Mouse (Mus musculus) inflammation-experienced regulatory T-cells, adult 6 months (primary cell): ENCODE data around the gene Alkbh6. TPM values are rescaled to one million over a fixed set of nuclear protein-coding genes. Genes with fewer than 3 reads are reported as not detected.

Experiments used
- ATAC-seq: one replicate; pipeline ENCODE4 v1.8.0; 2017
- polyA plus RNA-seq, 3 experiments: library from polyadenylated mRNA; unstranded; fragments of 100-300 nt; shearing (Covaris generic); gene quantifications; one replicate each; pipeline ENCODE4 v1.2.1; 2017

Gene Alkbh6
- polyA plus RNA-seq = 100 to 1,000 TPM in 2 of 3 experiments, 10 to 100 TPM in 1; 69.8 to 178 (median 155) TPM

DNA sequence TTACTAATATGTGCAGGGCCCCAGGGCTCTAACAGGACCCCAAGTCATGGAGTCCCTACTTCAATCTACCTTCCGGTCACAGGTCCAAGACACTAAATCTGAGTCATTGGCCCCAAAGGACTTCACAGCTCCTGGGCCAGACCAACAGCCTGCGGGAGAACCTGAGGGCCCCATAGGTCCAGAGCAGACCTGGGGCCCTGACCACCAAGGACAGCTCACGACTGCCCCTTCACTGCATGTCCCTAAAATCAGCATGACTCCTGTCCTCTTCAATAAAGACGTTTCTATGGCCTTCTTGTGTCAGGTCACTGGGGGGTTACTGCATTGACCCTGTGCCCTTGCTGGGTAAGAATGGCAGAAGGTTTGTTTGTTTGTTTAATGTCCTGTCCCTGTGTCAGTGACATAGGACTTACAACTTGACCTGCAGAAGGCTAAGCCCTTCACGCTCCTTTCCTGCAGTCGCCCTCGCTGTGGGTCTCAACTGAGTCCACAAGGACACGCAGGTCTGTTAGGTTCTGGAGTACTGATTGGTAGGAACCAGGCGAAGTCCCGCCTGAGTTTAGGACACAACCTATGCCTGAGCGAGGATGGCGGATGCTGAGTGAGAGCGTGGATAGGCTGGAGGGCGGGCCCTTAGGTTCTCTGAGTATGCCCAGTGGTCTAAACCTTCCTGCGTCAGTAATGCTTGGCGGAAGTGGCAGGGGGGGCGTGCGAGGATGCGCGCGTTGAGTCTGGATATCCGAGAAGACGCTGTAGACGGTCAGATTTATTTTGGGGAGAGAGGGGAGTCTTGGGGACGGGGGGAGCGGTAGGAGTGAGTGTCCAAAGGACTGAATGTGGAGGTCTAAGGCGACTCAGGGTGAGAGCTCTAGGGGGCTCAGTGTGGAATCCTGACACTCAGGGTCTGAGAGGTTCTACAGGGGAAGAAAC is at the start of gene Alkbh6:
Gene Alkbh6 (plus strand): TSS at position 642 of the 930 bp plus-strand sequence.
- ATAC-seq = peak; percentile 100

DNA sequence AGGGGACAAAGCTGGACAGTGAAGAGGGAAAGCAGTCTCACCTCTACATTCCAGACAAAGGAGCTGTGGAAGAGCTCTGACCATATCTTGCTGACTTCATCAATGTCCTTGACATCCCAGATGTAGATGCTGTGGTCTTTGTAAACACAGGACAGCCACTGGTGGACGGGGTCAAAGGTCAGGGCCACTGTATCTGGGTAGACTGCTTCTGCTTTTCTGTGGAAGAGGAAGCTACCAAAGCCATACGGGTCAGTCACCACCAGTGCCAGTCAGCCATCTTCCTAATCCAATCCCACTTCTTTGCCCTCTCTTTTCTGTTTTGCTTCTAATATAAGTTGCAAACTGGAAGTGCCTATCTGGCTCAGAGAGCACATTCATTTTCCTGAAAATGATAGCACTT is 43.5 kb upstream of the Alkbh6 start:
- no peak for ATAC-seq

GRCm38 (mm10) chr7:30265531-30265930 is 43.0 kb upstream of the Alkbh6 start:
- no peak for ATAC-seq

GRCm38 (mm10) chr7:30265935-30266334 is 42.6 kb upstream of the Alkbh6 start:
- ATAC-seq = no peak

DNA sequence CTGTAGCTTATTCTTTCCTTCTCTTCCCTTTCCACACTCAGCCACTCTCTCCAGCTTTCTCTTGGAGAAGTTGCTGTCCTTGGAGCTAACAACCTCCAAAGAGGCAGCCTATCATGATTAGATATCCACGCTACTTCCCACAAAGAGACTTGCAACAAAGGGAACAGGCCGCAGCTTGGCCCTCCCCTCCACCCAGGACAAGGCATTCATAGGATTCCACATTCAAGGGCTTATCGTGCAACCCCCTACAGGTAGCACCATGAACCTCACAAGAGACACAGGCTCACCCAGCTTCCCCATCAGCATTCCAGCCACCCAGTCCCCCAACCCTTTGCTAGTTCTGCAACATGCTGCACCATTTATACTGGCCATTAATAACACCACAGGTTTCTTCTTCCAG is 41.7 kb upstream of the Alkbh6 start:
- no peak for ATAC-seq

DNA sequence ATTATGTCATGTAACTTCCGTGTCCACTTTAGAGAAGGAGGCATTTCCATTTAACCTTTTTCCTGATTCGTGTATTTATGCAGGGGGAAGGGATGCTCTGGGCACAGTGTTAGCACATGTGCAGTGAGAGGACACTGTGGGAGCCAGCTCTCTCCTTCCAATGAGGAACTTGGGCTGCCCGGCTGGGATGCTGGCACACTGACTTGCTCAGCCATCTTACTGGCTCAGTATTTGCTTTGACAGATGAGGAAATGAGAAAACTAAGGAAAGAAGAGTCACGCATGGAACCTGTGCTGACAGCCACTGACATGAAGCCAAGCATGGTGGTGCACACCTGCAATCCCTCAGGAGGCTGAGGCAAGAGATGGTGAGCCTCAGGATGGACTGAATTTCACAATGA is 38.9 kb upstream of the Alkbh6 start:
- ATAC-seq = no peak

DNA sequence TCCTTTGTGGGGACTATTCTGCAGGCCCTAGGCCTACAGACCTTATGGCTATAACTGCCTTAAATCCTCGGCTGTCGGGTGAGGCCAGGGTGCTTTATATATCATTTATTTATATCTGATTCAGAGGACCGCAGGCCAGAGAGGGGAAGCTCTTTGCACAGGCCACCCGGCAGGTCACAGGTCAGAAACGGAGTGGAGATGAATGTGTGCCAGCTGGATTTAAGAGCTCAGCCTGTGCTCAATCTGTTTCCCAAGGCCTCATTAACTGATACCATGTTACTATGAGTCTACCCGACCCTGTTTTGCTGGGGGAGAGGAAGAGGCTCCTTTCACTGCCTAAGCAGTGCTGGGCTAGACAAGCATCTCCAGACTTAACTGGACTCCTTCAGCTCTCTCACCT is 34.1 kb upstream of the Alkbh6 start:
- ATAC-seq = no peak

GRCm38 (mm10) chr7:30278911-30279310 is 29.6 kb upstream of the Alkbh6 start:
- ATAC-seq = no peak

DNA sequence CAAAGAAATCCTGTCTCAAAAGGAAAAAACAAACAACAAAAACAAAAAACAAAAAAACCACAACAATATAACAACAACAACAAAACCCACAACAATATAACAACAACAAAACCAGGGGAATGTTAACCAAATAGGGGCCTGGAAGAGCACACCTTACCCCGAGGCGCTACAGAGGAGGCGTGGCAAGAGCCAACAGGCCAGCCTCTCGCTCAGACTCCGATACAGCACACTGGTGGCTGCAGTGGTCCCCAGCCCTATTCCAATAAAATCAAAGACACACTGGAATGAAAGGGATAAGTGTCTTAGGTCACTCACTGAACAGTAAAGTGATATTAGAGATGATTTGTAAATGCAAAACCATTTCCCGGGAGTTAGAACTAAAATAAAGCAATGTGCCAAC is 29.0 kb upstream of the Alkbh6 start:
- no peak for ATAC-seq

GRCm38 (mm10) chr7:30279951-30280669 is 28.4 kb upstream of the Alkbh6 start, which contains the start of the genes Thap8 and Wdr62:
Thap8 (plus strand) TSS chr7:30280094.
Wdr62 (minus strand) TSS chr7:30280419.
- peak; percentile 96 for ATAC-seq

- peak; percentile 68 for ATAC-seq
These were observed 27.8 kb upstream of the Alkbh6 start for GRCm38 (mm10) chr7:30280670-30281138.

DNA sequence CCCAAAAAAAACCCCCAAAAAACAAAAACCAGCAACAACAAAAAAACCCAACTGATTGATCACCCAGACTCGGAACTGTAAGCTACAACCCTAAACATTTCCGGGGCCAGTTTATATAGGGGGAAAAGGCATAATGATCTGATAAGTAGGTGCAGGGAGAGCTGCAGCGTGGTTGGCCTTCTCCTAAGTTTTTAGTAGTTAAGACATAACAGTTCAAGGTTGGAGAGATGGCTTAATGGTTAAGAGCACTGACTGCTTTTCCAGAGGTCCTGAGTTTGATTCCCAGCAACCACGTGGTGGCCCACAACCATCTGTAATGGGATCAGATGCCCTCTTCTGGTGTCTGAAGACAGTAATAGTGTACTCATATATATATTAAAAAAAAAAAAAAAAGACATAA is 27.0 kb upstream of the Alkbh6 start:
- no peak for ATAC-seq

GRCm38 (mm10) chr7:30282740-30283139 is 25.8 kb upstream of the Alkbh6 start:
- ATAC-seq = no peak

- no peak for ATAC-seq
These were observed 21.7 kb upstream of the Alkbh6 start for GRCm38 (mm10) chr7:30286701-30287410.

DNA sequence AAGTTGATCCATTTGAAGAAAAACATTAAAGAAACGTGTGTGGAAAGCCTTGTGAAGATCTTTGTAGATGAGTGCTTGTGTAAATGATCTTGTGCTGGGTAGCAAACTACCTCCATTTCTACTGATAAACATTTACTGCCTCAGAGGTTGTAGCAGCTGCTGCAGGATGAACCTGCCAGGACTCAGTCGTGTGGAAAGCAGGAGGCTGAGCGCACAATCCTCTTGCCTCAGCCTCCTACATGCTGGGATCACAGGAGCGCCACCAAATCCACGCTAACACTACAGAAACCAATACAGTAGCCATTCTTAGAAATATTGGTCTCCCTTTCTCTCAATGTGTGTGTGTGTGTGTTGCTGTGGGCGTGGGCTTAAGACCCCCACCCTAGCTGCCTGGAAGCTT is 20.5 kb upstream of the Alkbh6 start:
- ATAC-seq = no peak

GRCm38 (mm10) chr7:30289071-30289713 is 19.3 kb upstream of the Alkbh6 start:
- ATAC-seq = no peak

- no peak for ATAC-seq
These were observed 18.7 kb upstream of the Alkbh6 start for GRCm38 (mm10) chr7:30289714-30290399.

DNA sequence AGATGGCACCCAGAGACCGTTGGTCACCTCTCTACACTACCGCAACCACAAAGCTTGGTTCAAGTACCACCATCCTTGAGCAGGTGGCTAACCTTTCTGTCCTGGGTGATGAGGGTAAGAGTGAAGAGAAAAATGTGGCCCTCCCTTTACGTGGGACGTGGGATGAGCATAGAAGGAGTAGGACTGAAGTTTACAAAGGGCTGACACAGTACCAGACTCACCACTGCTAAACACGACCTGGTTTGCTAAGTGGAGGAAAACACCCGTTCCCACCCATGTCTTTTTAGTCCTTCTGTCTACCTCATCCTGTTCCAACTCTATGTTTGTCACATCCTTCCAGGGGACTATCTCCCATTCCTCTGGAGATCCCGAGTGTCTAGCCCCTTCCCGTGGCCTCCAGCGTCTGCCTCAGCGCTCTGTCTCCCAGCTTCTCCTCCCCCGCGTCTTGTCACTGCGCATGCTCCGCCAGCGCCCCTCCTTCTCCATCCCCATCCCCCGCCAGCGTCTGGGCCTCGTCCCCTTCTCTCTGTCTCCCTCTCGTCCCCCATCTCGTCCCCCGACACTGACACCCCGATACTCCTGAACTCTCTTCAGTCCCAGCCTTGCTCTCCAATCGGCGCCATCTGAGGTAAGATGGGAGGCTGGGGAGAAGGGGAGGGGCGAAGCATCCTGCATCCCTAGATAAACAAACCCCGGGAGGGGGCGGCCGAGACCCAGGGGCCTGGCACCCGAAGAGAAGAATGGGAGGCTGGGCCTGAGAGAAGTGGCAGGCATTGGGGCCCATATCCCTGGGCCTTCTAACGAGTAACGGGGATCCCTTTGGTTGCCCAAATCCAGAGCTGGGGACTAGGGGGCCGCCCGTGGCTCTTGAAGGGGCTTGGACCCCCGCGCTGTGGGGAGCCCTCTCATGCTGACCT is 17.0 kb upstream of the Alkbh6 start, which contains the start of gene Clip3:
Gene Clip3 (plus strand): TSS at position 514 of the 917 bp plus-strand sequence.
- peak; percentile 68 for ATAC-seq

DNA sequence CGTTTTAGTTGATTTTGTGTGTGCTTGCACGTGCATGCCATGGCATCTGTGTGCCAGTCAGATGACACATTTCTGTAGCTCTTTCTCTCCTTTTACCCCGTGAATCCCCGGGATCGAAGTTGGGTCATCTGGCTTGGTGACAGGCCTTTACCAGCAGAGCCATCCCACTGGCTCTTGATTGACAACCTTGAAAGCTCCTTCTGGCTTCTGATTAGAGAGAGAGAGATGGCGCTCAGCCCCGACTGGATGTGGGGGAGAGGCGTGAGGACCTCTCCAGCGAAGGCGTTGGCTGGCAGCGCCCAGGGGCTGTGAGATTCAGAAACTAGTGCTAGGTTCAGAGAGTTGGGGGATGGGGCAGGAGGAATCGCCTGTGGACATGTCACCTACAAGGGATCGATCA is 14.7 kb upstream of the Alkbh6 start:
- ATAC-seq = no peak

GRCm38 (mm10) chr7:30294296-30294695 is 14.2 kb upstream of the Alkbh6 start:
- ATAC-seq = no peak
